Mouse (Mus musculus) bone marrow, adult 2 months (tissue): ENCODE measurements around the gene Plxna4. TPM values are rescaled to one million over a fixed set of nuclear protein-coding genes. Genes with fewer than 3 reads are reported as not detected.

Source experiments
- H3K27ac ChIP-seq: fragments of 200-500 bp; 2 replicates; pipeline ENCODE4 v1.5.1; 2012; ENCODE audit warnings: low read depth, mild to moderate bottlenecking, control low read depth, inconsistent platforms, low read length; ENCODE audit not compliant: control insufficient read depth, poor library complexity, insufficient read depth
- H3K4me1 ChIP-seq: fragments of 200-500 bp; 2 replicates; pipeline ENCODE4 v1.6.1; 2011; ENCODE audit warnings: low read length; ENCODE audit not compliant: control insufficient read depth, insufficient read depth
- H3K4me3 ChIP-seq: fragments of 200-500 bp; replicated peaks from 2 replicates; pipeline ENCODE3; 2011; ENCODE audit warnings: mild to moderate bottlenecking, low read depth, low read length, control low read depth; ENCODE audit not compliant: control insufficient read depth
- CTCF ChIP-seq: fragments of 200-500 bp; IDR thresholded peaks from 2 replicates; pipeline ENCODE4 v1.5.1; 2011; ENCODE audit warnings: low read length, control low read depth; ENCODE audit not compliant: control insufficient read depth, insufficient read depth
- POLR2A ChIP-seq: fragments of 200-500 bp; IDR thresholded peaks from 2 replicates; pipeline ENCODE4 v1.6.1; 2011; ENCODE audit warnings: low read depth, mild to moderate bottlenecking, control low read depth, low read length, borderline replicate concordance; ENCODE audit not compliant: control insufficient read depth
- WGBS: fragments of 180-500 bp; shearing (Covaris S2); methylation state at CpG from one replicate; pipeline ENCODE4 v1.1.7; 2018; 5-methylcytosine and 5-hydroxymethylcytosine counted together
- polyA plus RNA-seq: library from polyadenylated mRNA; stranded (reverse); fragments of >200 nt; gene quantifications from 2 replicates; pipeline ENCODE4 v1.2.4, GENCODE M21; 2011; ENCODE audit warnings: low replicate concordance; ENCODE audit not compliant: missing spikeins, insufficient read depth, insufficient read length

Plxna4 gene
- polyA plus RNA-seq, 1 experiment = 6.6 TPM

DNA sequence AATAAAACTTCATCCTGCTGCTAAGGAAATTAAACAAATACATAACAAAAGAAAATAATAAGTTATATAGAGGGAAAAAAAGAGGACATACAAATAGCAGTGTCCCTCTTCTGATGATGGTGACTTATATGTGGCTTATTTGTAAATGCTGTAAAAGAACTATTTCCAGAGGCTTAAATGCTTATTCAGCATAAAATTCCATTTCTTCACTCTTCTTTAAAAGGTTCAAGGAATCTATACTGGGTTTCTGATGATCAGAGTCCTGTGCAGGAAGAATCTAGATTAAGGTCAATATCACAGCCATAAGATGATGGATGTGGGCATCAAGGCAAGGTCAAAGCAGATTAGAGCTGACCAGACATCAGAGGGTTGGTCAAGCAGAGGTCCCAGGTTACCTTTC lies 306.5 kb downstream of the Plxna4 start:
- Histone ChIP-seq H3K4me1 (no peaks in the 10 kb centered on the region), H3K4me3 (no peak overlapping the region), H3K27ac (no peak overlapping the region)
- TF ChIP-seq POLR2A (no peak), CTCF (no peak)

DNA sequence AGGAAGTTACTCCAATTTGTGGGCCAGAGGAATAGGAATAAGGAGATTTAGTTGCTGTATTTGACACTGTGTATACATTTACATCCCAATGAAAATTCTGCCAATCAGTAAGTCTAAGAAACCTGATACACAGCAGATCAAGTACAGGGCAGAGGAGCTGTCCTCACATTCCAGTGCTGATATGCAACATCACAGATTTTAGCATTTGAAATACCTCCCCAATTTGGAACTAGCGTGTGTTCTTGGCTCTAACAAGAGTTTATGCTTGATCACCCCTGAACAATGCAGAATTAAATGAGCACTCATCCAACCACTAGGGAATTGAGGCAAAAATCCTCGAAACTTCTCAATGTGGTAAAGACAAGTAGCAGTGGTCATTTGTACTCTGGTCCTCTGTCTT lies 307.3 kb downstream of the Plxna4 start:
- 59% methylated on average over 2 of the region's 2 CpGs for WGBS

GRCm38 (mm10) chr6:32271463-32271862 lies 316.5 kb downstream of the Plxna4 start:
- H3K4me3 ChIP-seq = no peak overlapping the region
- no peak overlapping the region for H3K27ac ChIP-seq
- 78% methylated on average over 4 of the region's 4 CpGs for WGBS
- no peaks in the 10 kb centered on the region for H3K4me1 ChIP-seq
- TF ChIP-seq CTCF (no peak), POLR2A (no peak)

More for the DNA sequence above, 307.3 kb downstream of the Plxna4 start:
- no peaks in the 10 kb centered on the region for H3K4me1 ChIP-seq
- TF ChIP-seq CTCF (no peak), POLR2A (no peak)
- no peak overlapping the region for H3K4me3 ChIP-seq
- no peak overlapping the region for H3K27ac ChIP-seq

DNA sequence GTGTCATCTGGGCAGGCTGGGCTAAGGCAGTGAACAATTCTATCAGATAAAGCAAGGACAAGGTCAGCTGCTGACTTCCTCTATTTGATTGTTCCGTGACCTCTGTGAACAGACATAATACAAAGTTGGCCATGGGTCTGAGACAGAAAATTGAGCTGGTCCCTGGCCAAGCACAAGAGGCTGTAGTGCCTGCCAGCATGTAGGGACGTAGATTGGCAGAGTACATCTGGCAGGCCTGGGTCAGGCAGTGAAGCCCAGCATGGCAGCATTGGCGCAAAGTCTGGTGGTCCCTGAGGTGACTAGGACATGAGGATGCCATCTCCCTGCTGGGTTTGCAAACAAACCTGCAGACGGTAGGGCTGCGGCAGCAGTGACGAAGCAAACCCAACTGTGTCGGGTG lies 321.9 kb downstream of the Plxna4 start:
- Histone ChIP-seq H3K4me1 (no peaks in the 10 kb centered on the region), H3K4me3 (no peak overlapping the region), H3K27ac (no peak overlapping the region)
- WGBS = 83% methylated on average over 7 of the region's 7 CpGs
- TF ChIP-seq POLR2A (no peak), CTCF (no peak)

GRCm38 (mm10) chr6:32261339-32261738 lies 326.7 kb downstream of the Plxna4 start:
- TF ChIP-seq POLR2A (no peak), CTCF (no peak)
- no peaks in the 10 kb centered on the region for H3K4me1 ChIP-seq
- H3K4me3 ChIP-seq = no peak overlapping the region
- H3K27ac ChIP-seq = no peak overlapping the region
- 70% methylated on average over 3 of the region's 3 CpGs for WGBS

DNA sequence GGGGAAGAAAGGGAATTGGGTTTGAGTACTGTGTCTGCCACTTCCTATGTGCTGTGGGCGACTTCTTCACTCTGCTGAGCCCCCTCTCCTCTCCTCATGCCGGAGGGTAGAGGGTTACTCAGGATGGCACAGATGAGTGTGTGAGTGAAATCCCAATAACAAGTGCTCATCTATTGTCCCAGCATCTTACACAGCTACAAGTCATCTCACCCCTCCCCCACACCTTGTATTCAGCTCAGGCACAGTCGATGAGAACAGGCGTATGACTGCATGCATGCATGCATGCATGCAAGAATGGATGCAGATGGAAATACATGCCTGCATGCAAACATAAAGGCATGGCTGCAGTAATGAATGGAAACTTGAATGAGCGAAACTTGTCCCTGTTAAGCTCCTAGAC lies 327.7 kb downstream of the Plxna4 start:
- TF ChIP-seq POLR2A (no peak), CTCF (no peak)
- 77% methylated on average over 5 of the region's 5 CpGs for WGBS
- Histone ChIP-seq H3K27ac (no peak overlapping the region), H3K4me3 (no peak overlapping the region), H3K4me1 (no peaks in the 10 kb centered on the region)

- Histone ChIP-seq H3K4me1 (no peaks in the 10 kb centered on the region), H3K4me3 (no peak overlapping the region), H3K27ac (no peak overlapping the region)
- TF ChIP-seq POLR2A = no peak
- TF ChIP-seq CTCF = no peak
- WGBS = 47% methylated on average over 2 of the region's 2 CpGs
Measured at GRCm38 (mm10) chr6:32255191-32255590, 332.8 kb downstream of the Plxna4 start.

GRCm38 (mm10) chr6:32252168-32252567 lies 335.8 kb downstream of the Plxna4 start:
- Histone ChIP-seq H3K4me1 (no peaks in the 10 kb centered on the region), H3K4me3 (no peak overlapping the region), H3K27ac (no peak overlapping the region)
- no peak for TF ChIP-seq CTCF
- no peak for TF ChIP-seq POLR2A
- 81% methylated on average over 7 of the region's 7 CpGs for WGBS

DNA sequence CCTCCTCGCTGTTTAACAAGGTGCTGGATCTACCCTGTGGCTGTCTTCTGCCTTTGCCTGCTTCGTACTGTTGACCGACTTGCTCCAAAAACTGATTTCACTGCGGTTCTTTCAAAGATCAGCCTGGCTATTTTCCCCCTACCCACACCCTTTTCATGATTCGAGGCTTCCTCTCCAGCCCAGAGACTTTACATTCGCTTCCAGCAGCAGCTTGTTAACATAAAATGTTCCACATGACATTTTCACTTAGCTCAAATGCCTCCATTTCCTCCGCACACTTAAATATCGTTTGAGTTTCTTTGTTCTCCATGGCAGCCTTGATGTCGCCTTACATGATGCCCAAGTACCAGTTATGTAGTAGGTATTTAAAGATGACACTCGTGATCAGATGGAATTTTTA lies 336.3 kb downstream of the Plxna4 start:
- 75% methylated on average over 10 of the region's 10 CpGs for WGBS
- H3K27ac ChIP-seq = no peak overlapping the region
- TF ChIP-seq POLR2A = no peak
- TF ChIP-seq CTCF = no peak
- H3K4me1 ChIP-seq = no peaks in the 10 kb centered on the region
- no peak overlapping the region for H3K4me3 ChIP-seq
